Comparison of ENCODE assay signal across 8 mouse cellular contexts in the genomic region with DNA sequence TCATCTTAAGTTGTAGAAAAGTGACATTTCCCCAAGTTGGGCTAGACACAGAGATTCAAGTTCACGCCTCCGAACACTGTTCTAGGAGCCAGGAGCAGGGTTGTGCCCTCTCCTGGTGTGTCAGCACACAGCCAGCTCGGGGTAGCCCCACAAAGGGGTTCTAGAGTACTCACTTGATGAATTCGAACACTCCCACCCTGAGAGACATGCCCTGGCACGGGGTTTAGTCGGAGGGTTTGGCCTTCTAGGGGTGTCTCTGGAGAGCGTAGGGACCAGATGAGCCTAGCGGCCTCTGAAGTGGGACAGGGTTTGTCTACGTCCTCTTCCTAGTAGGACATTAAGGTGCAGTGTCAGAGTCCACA. TPM values are rescaled to one million over a fixed set of nuclear protein-coding genes. Genes with fewer than 3 reads are reported as not detected.
DNase-seq lines count a peak whose midpoint lies in the region; ATAC-seq and TF ChIP-seq lines count a peak whose summit lies in the region.

No protein-coding gene starts in this region.

- no peak overlapping the region for H3K27ac ChIP-seq in heart, embryonic 12.5 days (ENCODE audit: poor library complexity, severe bottlenecking)
- H3K27ac ChIP-seq in bone marrow macrophage, adult 2 months (ENCODE audit: insufficient read depth, low read depth, low read length), result no peak overlapping the region
- H3K27ac ChIP-seq in liver, embryonic 15.5 days (replicated peaks), result no peak overlapping the region
- no peak overlapping the region for H3K27ac ChIP-seq in thymus, adult 2 months (ENCODE audit: control insufficient read depth, insufficient read depth, low read length)

- peak; percentile 3; the same call in 1 of the 2 replicates for TF ChIP-seq CTCF in bone marrow macrophage, adult 2 months (IDR thresholded peaks at IDR 0.05; ENCODE audit: low read depth, low read length)
- TF ChIP-seq CTCF in thymus, adult 2 months (IDR thresholded peaks at IDR 0.05; ENCODE audit: borderline replicate concordance, control insufficient read depth, extremely low read depth, insufficient read depth, low read length, poor library complexity), result no peak

- H3K4me1 ChIP-seq in heart, embryonic 12.5 days (replicated peaks), result peaks cover 12% of the 10 kb centered on the region
- peaks cover 4% of the 10 kb centered on the region; the same call in 1 of the 2 replicates for H3K4me1 ChIP-seq in bone marrow macrophage, adult 2 months (ENCODE audit: control insufficient read depth, insufficient read depth, low read length)
- 0 out of 2 replicates have a peak, but pooled peaks cover 4% of the 10 kb centered on the region for H3K4me1 ChIP-seq in liver, embryonic 15.5 days (replicated peaks)
- 0 out of 2 replicates have a peak, but pooled peaks cover 2% of the 10 kb centered on the region for H3K4me1 ChIP-seq in thymus, adult 2 months (replicated peaks; ENCODE audit: control insufficient read depth, insufficient read depth, low read length)

- peak; percentile 23; the same call in 1 of the 2 replicates for ATAC-seq in heart, embryonic 12.5 days (ENCODE audit: insufficient number of reproducible peaks, low FRiP score)
- peak; percentile 38 for ATAC-seq in granulocyte monocyte progenitor cell, adult 5-6 weeks (replicated peaks; ENCODE audit: poor library complexity, severe bottlenecking)
- ATAC-seq in liver, embryonic 15.5 days (ENCODE audit: insufficient read depth), result 0 out of 2 replicates have a peak, but pooled peaks have one; percentile 16

- 77% methylated on average over 9 of the region's 9 CpGs for WGBS in heart, embryonic 12.5 days
- 71% methylated on average over 9 of the region's 9 CpGs for WGBS in liver, embryonic 15.5 days (ENCODE audit: insufficient replicate concordance)
- 88% methylated on average over 9 of the region's 9 CpGs for WGBS in thymus, adult 2 months

- no peaks in the 10 kb centered on the region for H3K27me3 ChIP-seq in heart, embryonic 12.5 days (replicated peaks)
- H3K27me3 ChIP-seq in liver, embryonic 15.5 days, result no peaks in the 10 kb centered on the region
- no peaks in the 10 kb centered on the region for H3K27me3 ChIP-seq in thymus, adult 2 months (ENCODE audit: control insufficient read depth, insufficient read depth, low read length)

- H3K9ac ChIP-seq in heart, embryonic 12.5 days, result no peak overlapping the region
- no peak overlapping the region for H3K9ac ChIP-seq in liver, embryonic 15.5 days

- H3K4me2 ChIP-seq in heart, embryonic 12.5 days, result no peak overlapping the region
- no peak overlapping the region for H3K4me2 ChIP-seq in liver, embryonic 15.5 days

- peaks cover 44% of the 10 kb centered on the region for H3K36me3 ChIP-seq in heart, embryonic 12.5 days
- H3K36me3 ChIP-seq in liver, embryonic 15.5 days (replicated peaks), result peaks cover 28% of the 10 kb centered on the region
- H3K36me3 ChIP-seq in thymus, adult 2 months (ENCODE audit: control insufficient read depth, insufficient read depth, low read length), result peaks cover 21% of the 10 kb centered on the region

- H3K9me3 ChIP-seq in heart, embryonic 12.5 days (replicated peaks), result no peaks in the 10 kb centered on the region
- no peaks in the 10 kb centered on the region for H3K9me3 ChIP-seq in liver, embryonic 15.5 days (replicated peaks)

- intact Hi-C loops in heart, postnatal 14 days (cut with DNase I), result loop anchor here (5.0 kb wide), 1 partner anchor 463 kb away; no protein-coding TSS in a partner anchor

- H3K4me3 ChIP-seq in heart, embryonic 12.5 days, result no peak overlapping the region
- no peak overlapping the region for H3K4me3 ChIP-seq in bone marrow macrophage, adult 2 months (ENCODE audit: insufficient read depth, low read length)
- no peak overlapping the region for H3K4me3 ChIP-seq in liver, embryonic 15.5 days (replicated peaks)
- no peak overlapping the region for H3K4me3 ChIP-seq in thymus, adult 2 months (ENCODE audit: control insufficient read depth, insufficient read depth, low read length)

- no peak for TF ChIP-seq POLR2A in bone marrow macrophage, adult 2 months (IDR thresholded peaks at IDR 0.05; ENCODE audit: borderline replicate concordance, low read depth, low read length)
- TF ChIP-seq POLR2A in thymus, adult 2 months (IDR thresholded peaks at IDR 0.05; ENCODE audit: control insufficient read depth, extremely low read depth, insufficient read depth, low read length, poor library complexity), result no peak

- DNase-seq in heart, postnatal 14 days, result no peak
- DNase-seq in thymus, postnatal 4 days, result no peak
- DNase-seq in retina, embryonic 14.5 days (ENCODE audit: low spot score), result no peak
- DNase-seq in thymus, adult 2 months, result no peak

RNA-seq across cellular contexts. Expression of a gene that starts 10.3 kb away (rescaled TPM):
- 108 and 111 TPM in 2 replicates for polyA plus RNA-seq in heart, embryonic 12.5 days (2016; fragmentation: Nextera tagmentation; extraction: Ambion mirVana)
- 100 to 1,000 TPM; 129 to 137 TPM for total RNA-seq in heart, postnatal 14 days (2021)
- 72.7 and 74.3 TPM in 2 replicates for polyA plus RNA-seq in bone marrow macrophage, adult 2 months (2012; ENCODE audit: insufficient read depth, insufficient read length, missing spikeins)
- 52.6 and 66.6 TPM in 2 replicates for total RNA-seq in granulocyte monocyte progenitor cell, adult 5-6 weeks (2014; fragmentation: Nextera tagmentation)
- total RNA-seq in granulocyte monocyte progenitor cell, adult 5-6 weeks (2017), result 48.4 and 54.3 TPM in 2 replicates
- 34.4 and 38.5 TPM in 2 replicates for polyA plus RNA-seq in liver, embryonic 15.5 days (2015; fragmentation: Nextera tagmentation; extraction: Ambion mirVana)
- polyA plus RNA-seq in thymus, adult 2 months (2012; rRNA removed), result 9.2 and 10.1 TPM in 2 replicates

RNA-seq across cellular contexts. Expression of a gene that starts 11.2 kb away (rescaled TPM):
- not detected in 2 replicates for polyA plus RNA-seq in heart, embryonic 12.5 days (2016; fragmentation: Nextera tagmentation; extraction: Ambion mirVana)
- under 1 TPM; 0.38 to 0.73 TPM for total RNA-seq in heart, postnatal 14 days (2021)
- polyA plus RNA-seq in bone marrow macrophage, adult 2 months (2012; ENCODE audit: insufficient read depth, insufficient read length, missing spikeins), result 0.56 and 1.4 TPM in 2 replicates
- total RNA-seq in granulocyte monocyte progenitor cell, adult 5-6 weeks (2014; fragmentation: Nextera tagmentation), result 1.4 and 6.5 TPM in 2 replicates
- total RNA-seq in granulocyte monocyte progenitor cell, adult 5-6 weeks (2017), result not detected in 2 replicates
- polyA plus RNA-seq in liver, embryonic 15.5 days (2015; fragmentation: Nextera tagmentation; extraction: Ambion mirVana), result not detected in 2 replicates
- polyA plus RNA-seq in thymus, adult 2 months (2012; rRNA removed), result 1.4 TPM in 2 replicates
